Mouse (Mus musculus) MEL (cell line): ENCODE measurements around the gene Elovl3.

Source experiments
- CTCF ChIP-seq, 3 experiments: IDR thresholded peaks in 2 of 3; conservative IDR thresholded peaks in 1 of 3; 2 replicates each; pipeline ENCODE4 v1.5.1; 2011 to 2012; ENCODE audit warnings: low read length in 3 of 3, low read depth in 2 of 3, mild to moderate bottlenecking in 2 of 3, improper control_type of control experiment in 1 of 3, inconsistent platforms in 1 of 3, mixed read lengths in 1 of 3, moderate library complexity in 1 of 3; ENCODE audit not compliant: control insufficient read depth in 1 of 3, insufficient read depth in 1 of 3, poor library complexity in 1 of 3, severe bottlenecking in 1 of 3
- KAT2A ChIP-seq: conservative IDR thresholded peaks from 2 replicates; pipeline ENCODE4 v1.6.1; 2012; ENCODE audit warnings: low read depth, low read length, improper control_type of control experiment, inconsistent platforms

- TF ChIP-seq KAT2A (no peak), CTCF (IDR thresholded peaks at IDR 0.05 in 2 of 3, conservative IDR thresholded peaks at IDR 0.05 in 1 of 3; ENCODE audit: control insufficient read depth in 1 of 3, insufficient read depth in 1 of 3, low read depth in 2 of 3, low read length in 3 of 3, poor library complexity in 1 of 3, severe bottlenecking in 1 of 3) (no peak)
Observed at GRCm38 (mm10) chr19:46085185-46085584, 46.5 kb upstream of the Elovl3 start.
